Mouse (Mus musculus): ENCODE data around the gene Txndc16.
A peak's percentile ranks its signal among the peaks of the same experiment; 100 is the strongest.

Txndc16 gene

DNA sequence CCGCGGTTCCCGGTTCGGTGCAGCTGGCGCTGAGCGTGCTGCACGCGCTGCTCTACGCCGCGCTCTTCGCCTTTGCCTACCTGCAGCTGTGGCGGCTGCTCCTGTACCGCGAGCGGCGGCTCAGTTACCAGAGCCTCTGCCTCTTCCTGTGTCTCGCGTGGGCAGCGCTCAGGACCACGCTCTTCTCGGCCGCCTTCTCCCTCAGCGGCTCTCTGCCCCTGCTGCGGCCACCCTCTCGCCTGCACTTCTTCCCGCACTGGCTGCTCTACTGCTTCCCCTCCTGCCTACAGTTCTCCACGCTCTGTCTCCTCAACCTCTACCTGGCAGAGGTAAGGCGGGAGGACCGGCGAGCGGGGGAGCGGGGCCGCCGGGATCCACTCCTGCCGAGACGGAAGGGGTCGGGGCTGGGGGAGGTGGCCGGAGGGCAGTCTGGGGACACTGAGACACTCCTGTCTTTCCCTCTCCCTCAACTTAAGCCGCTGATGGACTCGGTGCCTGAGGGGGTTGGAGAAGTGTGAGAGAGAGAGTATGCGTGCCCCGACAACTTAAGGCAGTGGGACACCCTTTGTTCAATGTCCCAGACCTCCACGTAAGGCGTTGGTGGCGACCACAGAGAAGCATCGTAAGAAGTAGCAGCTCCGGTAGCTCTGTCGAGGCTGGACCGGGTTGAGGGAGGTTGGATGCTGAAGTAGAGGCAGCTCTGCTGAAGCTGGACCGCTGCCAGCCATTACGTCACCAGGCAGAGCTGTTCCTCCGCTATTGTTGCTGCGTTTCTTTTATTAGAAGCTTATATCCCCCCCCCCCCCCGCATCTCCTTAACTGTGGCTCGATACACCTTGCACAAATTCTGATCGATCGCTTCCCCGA, at the start of gene Txndc16:
Gene Txndc16 (minus strand): TSS at position 239 of the 867 bp plus-strand sequence.
- DNase-seq = peak; percentile 82

- DNase-seq = no peak
Observed at GRCm38 (mm10) chr14:45263831-45264592, 43.9 kb upstream of the Txndc16 start.

DNA sequence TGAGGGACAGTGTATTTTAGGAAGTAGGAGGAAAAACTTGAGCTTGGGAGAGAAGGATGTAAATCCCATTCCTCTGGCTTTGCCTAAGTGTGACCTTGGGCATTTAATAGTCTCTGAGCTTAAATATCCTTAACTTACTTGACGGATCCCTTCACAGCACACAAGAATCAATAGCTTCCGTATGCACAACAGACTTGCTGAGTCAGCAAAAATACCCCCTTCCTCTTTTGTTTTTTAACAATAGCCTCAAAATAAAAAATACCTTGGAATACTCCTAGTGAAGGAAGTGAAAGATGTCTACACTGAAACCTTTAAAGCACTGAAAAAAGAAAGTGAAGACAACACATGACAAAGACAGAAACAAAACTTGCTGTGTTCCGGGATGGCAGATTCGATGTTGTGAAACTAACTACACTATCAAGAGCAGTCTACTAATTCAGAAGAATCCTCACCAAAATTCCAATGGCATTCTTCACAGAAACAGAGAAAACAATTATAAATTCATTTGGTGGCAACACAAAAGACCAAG, 31.5 kb upstream of the Txndc16 start:
- DNase-seq = no peak

DNA sequence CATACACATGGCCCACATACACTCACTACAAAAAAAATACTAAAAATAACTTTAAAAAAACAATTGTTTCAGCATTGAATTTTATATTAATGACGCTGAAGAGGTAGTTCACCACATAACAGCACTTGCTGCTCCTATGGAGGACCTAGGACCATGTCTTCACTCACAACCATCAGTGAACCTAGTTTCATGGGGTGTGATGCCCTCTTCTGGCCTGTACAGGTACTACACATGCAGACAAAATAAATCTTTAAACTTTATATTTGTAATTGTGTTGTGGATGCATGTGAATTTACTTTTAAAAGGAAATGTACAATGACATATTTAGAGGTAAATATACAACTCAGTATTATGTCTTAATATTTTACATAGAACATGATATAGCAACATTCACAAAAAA, 21.5 kb upstream of the Txndc16 start:
- DNase-seq = peak; percentile 57 to 61

DNA sequence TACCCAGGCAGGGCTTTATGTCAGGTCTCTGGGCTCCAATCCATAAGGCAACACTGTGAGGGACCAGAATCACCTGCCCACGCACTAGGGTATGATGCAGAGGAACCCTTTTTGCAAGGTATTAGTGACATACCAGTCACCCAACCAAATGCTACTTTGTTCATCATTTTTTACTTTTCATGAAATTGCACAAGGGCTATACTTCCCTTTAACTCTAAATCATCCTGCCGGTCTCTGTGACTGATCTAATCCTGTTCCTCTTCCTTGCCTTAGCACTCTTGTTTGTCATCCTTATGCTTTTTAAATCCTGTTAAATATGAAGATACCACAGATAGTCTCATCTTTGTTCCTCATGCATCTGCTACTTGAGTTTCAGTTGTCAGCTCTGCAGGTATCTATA, 18.9 kb upstream of the Txndc16 start:
- DNase-seq = no peak

DNA sequence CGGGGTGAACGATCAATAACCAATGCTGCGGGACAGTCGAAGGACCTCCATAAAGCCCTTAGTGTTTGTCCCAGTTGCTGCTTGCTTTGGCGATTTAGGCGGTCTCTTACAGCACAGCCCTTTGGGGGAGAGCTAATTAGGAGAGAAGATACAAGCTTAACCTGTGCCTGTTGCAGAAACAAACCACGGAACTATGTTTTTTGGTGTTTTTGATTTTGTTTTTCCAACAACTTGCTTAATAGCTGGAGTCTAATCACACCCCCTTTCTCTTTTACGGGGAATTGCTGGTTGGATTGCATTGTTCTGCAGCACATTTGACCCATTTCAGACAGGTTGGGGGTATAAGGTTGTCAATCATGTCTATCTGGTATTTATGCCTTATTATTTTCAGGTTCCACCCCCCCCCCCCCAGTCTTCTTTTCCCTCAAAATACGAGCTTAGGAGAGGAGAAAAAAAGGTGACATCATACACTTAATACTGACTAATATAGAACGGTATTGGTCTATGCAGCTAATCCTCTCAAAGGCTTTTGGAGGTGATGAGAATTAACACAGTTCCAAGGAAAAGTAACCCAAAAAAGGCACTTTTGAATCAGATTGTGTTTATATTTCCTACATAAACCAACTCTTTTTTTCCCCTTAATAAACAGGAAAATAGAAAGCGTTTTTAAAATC, 966 bp upstream of the Txndc16 start:
- DNase-seq = no peak

DNA sequence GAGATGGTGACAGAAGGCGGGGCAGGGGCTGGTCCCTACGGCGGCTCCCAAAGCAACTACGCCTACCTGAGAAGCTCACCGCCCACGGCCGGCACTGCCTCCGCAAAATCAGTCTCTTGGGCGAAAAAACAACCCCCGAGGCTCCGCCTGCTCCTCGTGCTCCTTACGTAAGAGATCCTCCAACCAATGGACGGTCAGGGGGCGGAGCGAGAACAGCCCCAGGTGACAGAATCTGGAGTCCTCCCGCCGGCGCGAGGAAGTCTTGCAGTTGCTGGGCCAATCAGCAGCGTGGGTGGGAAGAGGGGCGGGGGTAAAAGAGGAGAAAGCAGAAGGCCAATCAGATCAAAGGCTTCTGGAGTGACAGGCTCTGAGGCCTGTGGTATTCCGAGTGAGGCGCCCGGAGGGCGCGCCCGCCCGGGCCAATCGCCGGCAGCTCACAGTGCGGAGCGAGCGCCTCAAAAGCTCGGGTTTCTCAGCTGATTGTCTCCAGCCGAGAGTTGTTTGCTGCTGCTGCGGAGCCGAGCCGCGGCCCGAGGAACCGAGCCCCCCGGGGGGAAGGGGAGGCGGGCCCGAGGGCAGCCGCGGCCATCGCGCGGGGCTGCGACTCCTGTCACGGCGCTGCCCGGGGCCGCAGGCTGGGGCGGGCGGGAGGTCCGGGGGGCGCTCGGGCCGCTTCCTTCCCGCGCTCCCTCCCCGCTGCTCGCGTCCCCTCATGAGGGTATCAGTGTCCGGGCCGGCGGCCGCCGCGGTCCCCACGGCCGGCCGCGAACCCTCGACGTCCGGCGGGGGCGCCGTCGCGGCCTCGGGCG, 643 bp downstream of the Txndc16 start, which contains the start of gene Gpr137c:
Gene Gpr137c (plus strand): TSS at position 437 of the 809 bp plus-strand sequence.
- peak; percentile 97 to 99 for DNase-seq

- DNase-seq = peak in 1 of 2 experiments; percentile 17
Observed at GRCm38 (mm10) chr14:45217693-45218092, 2.4 kb downstream of the Txndc16 start.

- peak; percentile 57 to 65 for DNase-seq
Observed at GRCm38 (mm10) chr14:45216711-45217340, 3.3 kb downstream of the Txndc16 start.

- DNase-seq = no peak
Observed at GRCm38 (mm10) chr14:45211431-45211830, 8.7 kb downstream of the Txndc16 start.

DNA sequence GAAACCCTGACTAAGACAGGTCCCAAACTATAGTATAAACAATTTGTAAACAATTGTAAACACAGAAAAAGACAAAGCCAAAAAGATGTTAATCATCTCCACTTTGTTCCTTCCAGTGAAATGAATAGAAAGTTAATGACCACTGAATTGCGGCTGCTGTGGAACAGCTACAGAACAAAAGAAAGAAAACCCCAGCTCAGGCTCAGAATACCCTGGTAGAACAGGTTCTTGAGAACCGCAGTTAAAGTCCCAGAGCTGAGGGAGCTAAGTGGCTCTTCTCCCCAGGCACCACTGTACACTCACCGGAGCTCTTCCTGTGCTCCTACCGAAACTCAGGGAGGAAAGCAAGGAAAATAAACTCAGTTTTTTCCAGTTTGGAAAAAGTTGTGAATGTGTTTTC, 9.4 kb downstream of the Txndc16 start:
- no peak for DNase-seq

- DNase-seq = no peak
Observed at GRCm38 (mm10) chr14:45200607-45201006, 19.5 kb downstream of the Txndc16 start.

DNA sequence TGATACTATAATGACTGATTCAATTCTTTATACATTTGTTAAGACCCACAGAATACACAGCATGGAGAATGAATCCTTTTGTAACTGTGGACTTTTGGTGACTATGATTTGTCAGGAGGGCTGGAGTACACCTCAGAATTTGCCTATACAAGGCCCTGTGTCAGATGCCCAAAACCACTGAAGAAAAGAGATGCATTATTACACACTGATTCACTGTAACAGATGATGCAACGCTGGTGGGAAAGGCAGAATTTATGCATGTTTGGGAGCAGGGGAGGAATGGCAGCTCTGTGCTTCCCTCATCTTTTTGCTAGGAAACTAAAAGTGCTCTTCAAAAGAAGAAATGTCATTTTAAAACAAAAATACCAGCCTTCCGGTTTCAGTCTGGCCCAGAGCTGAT, 29.1 kb downstream of the Txndc16 start:
- DNase-seq = no peak

GRCm38 (mm10) chr14:45181611-45182010, 38.5 kb downstream of the Txndc16 start:
- DNase-seq = no peak

DNA sequence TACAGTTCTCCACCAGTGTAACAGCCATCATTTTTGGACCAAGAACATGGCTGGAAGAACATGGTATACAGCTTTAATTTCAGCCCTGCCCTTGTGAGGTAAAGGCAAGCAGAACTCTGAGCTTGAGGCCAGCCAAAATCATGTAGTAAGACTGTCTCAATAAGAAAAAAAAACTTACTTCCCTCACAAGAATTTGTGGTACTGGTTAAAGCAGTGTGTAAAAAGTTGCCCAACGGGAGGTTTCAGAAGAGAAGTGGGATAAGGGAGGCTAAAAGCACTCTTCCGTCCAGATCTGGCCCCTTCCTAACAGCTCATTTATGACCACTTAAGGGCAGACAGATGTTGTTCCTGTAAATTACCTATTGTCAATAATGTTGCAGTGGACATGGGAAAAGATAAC, 40.5 kb downstream of the Txndc16 start:
- DNase-seq = no peak

GRCm38 (mm10) chr14:45179186-45179585, 40.9 kb downstream of the Txndc16 start:
- no peak for DNase-seq

DNA sequence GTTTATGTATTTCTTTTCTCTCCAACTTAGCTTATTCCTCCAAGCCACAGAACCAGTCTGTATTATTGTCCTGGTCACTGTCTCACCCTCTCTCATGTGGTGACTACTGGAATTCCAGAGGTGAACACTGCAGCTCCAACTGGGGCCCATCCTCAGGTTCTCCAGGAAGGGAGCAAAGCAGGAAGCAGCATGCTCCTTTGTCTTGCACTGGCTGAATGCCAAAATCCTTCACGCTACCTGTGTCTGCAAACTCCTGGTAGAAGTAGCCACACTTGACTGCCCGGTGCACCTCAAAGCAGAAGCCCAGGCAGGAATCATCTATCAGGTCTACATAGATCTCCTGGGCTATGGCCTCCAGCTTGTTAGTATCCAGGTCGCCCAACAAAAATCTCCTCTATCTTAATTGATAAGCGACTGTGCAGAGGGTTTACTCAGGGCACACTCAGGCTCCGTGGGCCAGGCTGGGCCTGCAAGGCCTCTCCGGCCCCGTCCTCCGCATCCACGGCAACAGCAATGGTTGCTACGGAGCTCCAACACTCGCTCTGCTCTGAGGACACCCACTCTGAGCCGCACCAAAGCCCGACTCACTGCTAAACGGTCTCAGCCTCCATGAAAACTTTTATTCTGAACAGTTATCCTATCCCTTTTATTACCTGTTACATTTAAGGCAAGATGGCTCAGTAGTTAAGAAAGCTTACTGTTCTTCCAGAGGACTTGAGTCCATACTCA, 45.0 kb downstream of the Txndc16 start:
- no peak for DNase-seq

DNA sequence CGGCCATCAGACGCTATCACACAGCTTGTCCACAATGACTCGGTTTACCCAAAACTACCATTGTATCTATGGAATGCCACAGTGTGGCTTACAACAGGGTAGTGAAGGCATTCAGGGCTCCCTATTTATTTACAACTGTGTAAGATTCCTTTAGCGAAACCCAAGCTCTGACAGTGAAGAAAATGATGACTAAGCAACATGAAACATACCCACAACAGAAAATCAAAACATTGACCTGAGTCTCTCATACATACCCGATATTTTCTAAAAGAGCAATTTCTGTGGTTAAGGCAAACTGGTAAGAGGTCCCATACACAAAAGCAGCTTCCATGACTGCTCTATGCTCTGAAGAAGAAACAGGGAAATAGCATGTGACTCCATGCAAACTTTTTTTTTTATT, 47.9 kb downstream of the Txndc16 start:
- no peak for DNase-seq

GRCm38 (mm10) chr14:45167366-45167765, 52.8 kb downstream of the Txndc16 start:
- no peak for DNase-seq

- peak; percentile 64 to 69 for DNase-seq
Observed at GRCm38 (mm10) chr14:45155511-45156173, 64.5 kb downstream of the Txndc16 start.
